Mouse (Mus musculus) G1E-ER4 (cell line): Measurements from ENCODE around the gene Slc40a1. TPM values are rescaled to one million over a fixed set of nuclear protein-coding genes. Genes with fewer than 3 reads are reported as not detected.

Experiments used
- GATA1 ChIP-seq: IDR thresholded peaks from one replicate; pipeline ENCODE4 v1.8.0; 2012; ENCODE audit warnings: low read length, inconsistent platforms
- polyA plus RNA-seq: library from polyadenylated mRNA; stranded (reverse); fragments of >175 nt; gene quantifications from 2 replicates; pipeline ENCODE4 v1.2.3, GENCODE M21; 2012

Slc40a1 gene
- polyA plus RNA-seq, 1 experiment: 4.3 TPM

DNA sequence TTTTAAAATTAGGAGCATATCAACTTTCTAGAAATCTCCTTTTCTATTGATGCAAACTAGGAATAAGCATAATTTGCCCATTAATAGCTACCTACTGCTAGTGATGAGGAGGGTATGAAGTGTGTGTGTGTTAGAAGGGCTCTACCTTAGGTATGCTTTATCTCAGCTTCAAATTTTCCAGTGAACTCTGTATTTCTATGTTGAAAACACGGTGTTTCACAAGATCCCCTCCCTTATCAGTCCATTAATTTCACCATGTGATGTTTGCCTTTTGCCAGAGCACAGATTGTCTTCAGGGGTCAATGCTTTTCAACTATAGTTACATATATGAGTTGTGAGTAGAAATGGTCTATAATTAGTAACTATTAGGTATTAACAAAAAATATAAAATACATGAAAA is 28.3 kb downstream of the Slc40a1 start:
- TF ChIP-seq GATA1: no peak

DNA sequence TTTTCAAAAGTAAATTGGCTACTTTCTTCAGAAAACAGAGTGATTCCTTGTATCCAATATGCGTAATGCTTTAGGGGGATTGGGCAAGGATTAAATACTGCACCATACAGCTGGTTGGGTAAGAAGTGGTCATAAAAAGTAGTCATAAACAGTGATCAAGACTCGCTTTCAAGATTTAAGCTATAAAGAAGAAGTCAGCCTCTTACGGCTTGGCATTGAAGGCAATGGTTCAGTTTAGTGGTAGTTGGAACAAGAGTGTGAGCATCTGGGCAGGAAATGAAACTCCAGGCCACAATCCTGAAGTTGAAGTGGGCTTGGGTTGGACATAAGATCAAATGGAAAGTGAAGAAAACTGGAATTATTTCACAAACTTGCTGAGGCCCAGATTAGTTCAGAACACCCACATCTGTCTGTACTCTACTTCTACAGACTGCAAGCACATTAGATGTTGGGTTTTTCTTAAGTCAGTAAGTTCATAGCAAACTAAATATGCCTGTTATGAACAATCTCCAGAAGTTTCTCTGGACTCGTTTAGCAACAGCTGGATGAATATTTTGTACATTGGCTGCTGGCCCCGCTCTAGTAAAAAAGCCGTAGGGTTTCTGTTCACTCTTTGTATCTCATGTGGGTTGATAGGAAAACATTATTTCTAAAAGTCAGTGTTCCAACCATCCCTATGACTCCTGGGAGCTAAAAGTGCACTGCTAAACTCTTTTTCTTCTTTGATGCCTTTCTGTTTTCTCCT is 32.0 kb downstream of the Slc40a1 start:
- TF ChIP-seq GATA1: no peak

DNA sequence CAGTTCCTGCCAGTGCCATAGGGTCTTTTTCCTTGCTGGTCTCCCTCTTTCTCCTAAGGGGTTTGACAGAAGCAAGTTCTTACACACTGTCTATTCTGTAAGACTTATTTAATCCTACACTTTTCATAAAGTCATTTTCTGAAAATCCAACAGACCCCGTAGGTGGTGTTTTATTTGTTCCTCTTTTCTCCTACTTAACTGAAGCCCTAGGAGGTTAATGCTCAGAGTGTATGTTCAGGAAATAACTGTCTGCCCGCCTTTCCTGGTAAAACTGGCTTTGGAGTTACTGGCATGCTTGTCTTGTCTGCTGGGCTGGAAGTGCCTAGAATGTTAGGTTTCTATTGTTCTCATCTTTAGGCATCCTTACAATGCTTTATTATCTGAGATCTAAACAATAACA is 34.3 kb downstream of the Slc40a1 start:
- no peak for TF ChIP-seq GATA1

- no peak for TF ChIP-seq GATA1
These were observed 36.1 kb downstream of the Slc40a1 start, which contains the start of gene Gm5269 for GRCm38 (mm10) chr1:45890173-45890572. TSS of gene Gm5269 (minus strand) at chr1:45890273.

GRCm38 (mm10) chr1:45886800-45887199 is 39.5 kb downstream of the Slc40a1 start:
- TF ChIP-seq GATA1: no peak

GRCm38 (mm10) chr1:45883378-45883777 is 42.9 kb downstream of the Slc40a1 start:
- TF ChIP-seq GATA1: no peak

DNA sequence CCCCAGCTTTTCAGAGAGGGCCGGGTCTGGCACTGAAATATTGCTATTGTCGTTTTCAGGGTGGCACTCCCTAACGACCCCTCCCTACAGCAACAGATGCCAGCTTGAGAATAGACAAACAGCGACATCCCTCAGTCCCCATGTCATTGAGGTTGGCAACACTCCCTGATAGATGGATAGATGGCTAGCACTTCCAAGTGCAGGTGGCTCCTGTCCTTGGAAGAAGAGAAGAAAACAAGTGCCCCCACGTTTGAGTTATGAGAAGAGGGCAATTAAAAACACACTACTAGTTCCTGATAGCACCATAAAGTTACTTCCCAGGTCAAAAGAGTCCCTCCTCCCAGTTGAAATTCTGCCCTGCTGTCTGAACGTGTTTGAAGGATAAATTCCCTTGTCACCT is 44.2 kb downstream of the Slc40a1 start:
- no peak for TF ChIP-seq GATA1

DNA sequence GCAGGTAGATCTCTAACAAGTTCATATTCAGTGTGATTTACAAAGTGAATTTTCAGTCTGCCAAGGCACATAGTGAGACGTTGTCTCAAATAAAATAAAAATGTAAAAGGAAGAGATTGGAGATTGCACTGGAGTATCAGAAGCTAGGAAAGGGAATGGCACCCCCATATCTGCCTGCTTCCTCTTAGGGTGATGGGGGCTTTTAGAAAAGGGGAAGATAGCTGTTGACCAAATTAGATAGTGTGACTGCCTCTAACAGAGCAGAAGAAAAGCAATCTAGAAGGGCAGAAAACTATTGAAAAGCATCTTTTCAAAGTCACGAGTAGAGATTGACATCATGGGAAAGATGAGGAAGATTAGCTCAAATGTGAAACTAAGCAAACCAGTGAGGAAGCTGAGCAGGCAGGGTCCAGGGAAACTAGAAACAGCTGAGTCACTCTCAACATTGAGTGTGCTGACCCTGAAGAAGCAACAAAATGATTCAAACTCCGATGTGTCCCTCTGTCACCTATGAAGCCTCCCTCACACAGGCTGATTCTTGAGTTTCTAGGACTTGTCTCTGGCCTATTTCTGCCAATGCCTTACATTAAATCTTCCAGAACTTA is 45.0 kb downstream of the Slc40a1 start:
- TF ChIP-seq GATA1: no peak

DNA sequence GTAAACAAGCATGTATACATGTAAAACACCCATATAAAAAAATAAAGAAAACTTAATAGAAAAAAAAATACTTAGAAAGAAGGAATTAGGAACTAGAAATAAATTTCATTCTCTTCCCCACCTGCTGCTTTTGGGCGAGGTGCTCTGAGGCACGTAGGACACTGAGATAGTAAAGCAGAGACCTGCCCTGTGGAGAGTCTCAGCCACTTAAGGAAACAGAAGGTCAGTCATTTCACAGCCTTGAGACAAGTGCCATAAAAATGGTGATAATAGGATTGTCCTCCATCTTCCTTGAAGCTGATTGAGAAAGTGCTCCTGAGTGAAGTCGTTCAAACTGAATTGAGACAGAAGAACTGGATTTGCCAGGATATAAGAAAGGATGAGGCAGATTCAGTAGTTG is 48.9 kb downstream of the Slc40a1 start:
- no peak for TF ChIP-seq GATA1

DNA sequence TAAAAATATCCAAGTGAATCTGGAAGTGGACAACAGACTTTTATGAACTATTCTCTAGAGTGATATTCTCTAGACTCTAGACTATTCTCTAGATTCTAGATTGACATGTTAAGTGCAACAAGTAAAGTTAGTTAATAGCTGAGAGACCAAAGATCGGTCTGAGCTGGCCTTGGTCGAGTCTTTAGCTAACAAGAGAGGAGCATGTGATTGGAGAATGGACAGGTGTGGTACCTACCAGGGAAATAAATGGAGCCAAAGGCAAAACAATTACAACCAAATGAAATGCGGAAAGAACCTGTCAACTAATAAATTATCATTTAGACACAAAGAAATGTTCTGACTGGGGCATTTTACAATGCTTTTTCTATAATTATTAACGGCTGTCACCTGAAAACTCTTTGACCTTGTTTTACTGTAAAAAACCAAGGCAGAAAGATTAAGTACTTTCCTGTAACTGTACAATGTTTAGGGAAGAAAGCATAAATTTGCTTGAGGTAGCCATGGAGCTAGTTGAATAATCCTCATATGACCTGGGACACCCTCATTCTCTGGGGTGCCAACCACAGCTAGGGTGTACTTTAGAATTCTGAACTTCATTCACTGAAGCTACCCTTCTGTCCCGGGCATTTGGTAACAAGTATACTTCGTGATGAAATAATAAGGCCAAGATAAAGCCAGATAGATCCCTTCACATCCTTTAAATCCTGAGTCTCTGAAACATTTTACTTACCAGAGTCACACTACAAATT is 49.7 kb downstream of the Slc40a1 start:
- no peak for TF ChIP-seq GATA1

- no peak for TF ChIP-seq GATA1
These were observed 50.7 kb downstream of the Slc40a1 start for GRCm38 (mm10) chr1:45875640-45876039.

DNA sequence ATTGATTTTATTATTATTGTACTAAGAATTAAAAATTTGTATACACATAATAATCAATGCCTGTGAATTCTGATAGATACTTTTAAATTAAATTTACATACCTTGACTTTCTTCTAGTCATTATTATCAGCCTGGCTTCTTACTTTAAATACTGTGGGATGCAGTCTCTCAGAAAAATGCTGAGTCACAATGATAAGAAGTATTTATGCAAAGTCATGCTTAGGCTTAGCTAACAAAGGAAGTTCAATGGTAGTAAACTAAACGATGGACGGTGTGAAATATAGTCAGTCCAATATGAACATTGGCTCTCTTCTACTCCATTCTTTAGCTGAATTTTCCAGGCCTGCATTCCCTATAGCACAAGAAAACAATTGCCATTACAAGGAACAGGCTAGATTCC is 53.1 kb downstream of the Slc40a1 start:
- TF ChIP-seq GATA1: no peak

GRCm38 (mm10) chr1:45868479-45869137 is 57.7 kb downstream of the Slc40a1 start:
- TF ChIP-seq GATA1: no peak

DNA sequence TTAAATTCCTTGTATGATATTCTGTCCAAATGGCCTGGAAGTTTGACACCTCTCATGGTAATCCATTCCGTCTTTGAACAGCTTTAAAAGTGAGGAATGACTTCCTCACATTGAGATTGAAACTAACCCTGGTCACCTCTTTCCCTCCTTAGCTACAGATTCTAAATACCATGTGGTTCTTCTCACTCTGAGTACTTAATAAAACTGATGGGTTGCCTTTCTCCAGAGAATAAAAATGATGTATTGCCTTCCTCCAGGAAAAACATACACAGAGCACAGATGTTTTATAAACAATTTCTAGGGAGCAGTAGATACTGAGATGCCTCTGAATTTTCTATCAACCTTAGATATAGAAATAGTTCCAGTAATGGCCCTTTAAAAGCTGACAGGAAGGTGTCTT is 58.3 kb downstream of the Slc40a1 start:
- TF ChIP-seq GATA1: no peak

DNA sequence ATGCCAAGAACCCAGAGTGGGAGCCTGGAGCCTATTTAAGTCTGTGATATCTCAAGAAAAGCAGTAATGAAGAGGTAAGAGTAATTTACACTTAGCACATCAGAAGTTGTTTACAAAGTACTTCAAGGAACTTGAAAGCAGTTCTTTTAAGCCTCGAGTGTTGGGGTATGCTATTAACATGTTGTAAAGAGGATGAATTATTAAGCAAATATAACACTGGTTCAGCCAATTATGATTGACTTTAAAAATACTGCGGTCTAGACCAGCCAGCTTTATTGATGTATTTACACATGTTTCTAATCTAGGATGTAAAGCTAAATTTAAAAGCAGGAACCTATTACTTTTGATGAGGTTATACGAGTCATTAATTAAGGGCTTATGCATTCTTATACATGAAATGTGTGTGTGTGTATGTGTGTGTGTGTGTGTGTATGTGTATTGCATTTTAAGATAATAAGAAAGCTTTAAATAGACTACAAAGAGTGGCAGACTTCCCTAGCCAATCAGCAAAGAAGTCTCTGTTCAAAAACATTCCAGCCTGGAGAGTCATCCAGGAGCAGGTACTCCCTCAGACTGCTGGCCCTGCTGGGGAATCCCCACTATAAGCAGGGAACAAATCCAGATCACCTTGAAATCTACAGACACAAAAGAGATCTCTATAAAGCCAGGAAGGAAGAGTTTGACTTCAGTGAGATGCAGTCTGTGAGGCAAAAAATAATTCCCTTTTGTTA is 59.9 kb downstream of the Slc40a1 start:
- no peak for TF ChIP-seq GATA1
